Mouse (Mus musculus) mouse embryonic stem cell (cell line): ENCODE data around the gene Insm1.

Source experiments
- in situ Hi-C, 2 experiments: fragments of 300-500 bp; cut with MboI; formaldehyde crosslinking; loops; 1 replicate in 1 of 2; 3 replicates in 1 of 2; pipeline ENCODE4 v1.14.3; 2019 to 2020; ENCODE audit warnings: low sequenced_read_pairs in 2 of 2, low pct_unique_long_range_greater_than_20kb in 1 of 2, mixed read lengths in 1 of 2; ENCODE audit not compliant: unreplicated experiment in 1 of 2

Gene Insm1

DNA sequence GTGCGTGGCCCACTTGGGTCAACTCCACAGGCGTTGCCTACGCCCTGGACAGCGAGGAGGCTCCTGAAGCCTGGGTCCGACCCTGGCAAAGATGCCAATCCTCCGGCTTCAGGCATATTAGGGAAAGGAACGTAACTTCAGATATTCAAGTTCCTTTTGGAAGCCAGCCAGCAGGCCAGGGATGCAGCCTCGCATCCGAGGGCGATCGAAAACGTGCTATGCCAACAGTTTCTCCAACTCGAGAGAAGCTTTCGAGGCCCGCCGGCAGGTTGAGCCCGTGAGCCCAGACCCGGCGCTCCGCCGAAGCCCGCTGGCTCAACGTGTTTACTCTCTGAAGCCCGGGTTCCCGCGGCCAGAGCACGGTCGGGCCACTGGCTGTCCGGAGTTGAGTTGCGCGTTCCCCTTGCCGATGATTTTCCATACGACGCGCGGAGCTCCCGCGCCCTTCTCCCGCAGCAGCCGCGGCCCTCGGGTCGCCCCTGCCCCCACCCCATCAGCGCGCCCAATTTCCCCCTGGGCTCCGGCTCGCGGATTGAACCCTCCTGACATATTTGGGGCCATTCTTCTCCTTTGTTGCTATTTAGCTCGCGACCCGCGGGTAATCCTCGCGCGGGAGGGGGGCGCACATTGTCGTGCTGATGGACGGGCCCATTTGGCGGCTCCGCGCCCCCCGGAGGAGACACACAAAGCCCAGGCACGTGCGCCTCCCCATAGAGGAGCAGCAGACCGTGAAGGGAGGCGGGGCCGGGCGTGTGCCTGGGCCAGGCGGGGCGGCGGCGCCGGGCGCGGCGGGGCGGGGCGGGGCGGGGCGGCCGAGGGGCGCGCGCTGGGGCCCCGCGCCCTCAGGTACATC, at the start of gene Insm1:
Gene Insm1 (plus strand): TSS at position 846 of the 853 bp plus-strand sequence.
- in situ Hi-C loops, result loop anchor here in 1 of 2 experiments (25.0 kb wide), 2 partner anchors 259 to 966 kb away; partner anchors contain the start of gene Nkx2-2

DNA sequence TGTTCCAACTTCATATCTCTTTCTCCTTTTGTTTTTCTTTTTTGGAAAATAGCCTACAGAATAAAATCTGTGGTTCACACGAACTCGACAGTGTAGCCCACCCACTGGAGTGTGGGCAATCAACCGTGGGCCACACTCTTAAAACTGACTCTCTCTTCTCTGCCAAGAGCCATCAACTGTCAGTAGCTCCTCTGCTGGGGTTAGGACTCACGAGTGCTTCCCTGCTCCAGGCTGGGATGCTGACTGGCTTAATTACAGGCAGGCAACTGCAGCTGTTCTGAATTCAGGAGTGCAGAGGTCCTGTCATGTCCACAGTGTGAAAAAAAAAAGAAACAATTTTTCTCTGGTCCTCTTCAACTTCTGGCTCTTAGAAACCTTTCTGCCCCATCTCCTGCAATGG, 49.6 kb upstream of the Insm1 start:
- in situ Hi-C loops, result no loop called here

DNA sequence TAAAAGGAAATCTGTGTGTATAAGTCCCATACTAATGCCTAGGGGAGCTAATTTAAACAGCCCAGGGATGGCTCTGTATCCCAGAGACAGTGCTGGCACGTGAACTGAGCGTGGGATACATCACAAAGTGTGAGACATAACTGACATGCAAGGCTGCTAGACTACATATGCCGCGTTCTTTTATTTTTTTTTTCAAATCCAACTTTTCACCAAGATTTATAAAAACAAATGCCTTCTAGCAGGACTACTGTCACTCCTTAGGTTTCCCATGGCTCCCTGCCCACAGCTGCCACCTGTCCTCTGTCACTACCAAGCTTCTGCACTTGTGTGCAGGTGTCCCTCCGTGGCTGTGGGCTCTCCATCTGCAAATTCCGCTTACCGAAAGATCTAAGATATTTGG, 47.5 kb upstream of the Insm1 start:
- in situ Hi-C loops, result no loop called here

DNA sequence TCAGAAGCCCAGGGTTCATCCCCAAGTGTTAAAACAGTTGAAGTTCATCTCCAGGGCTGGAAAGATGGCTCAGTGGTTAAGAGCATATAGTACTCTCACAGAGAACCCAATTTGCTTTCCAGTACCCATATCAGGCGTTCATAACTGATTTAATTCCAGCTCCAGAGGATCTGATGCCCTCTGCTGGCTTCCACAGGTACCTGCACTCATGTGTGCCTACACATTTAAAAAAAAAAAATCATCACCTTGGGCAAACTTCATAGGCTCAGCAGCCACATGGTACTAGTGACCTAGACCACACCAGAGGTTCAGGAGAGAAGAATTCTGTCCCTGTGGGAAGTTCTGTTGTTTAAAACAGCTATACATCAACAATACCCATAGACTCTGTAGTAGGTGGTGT, 43.0 kb upstream of the Insm1 start:
- in situ Hi-C loops, result no loop called here

DNA sequence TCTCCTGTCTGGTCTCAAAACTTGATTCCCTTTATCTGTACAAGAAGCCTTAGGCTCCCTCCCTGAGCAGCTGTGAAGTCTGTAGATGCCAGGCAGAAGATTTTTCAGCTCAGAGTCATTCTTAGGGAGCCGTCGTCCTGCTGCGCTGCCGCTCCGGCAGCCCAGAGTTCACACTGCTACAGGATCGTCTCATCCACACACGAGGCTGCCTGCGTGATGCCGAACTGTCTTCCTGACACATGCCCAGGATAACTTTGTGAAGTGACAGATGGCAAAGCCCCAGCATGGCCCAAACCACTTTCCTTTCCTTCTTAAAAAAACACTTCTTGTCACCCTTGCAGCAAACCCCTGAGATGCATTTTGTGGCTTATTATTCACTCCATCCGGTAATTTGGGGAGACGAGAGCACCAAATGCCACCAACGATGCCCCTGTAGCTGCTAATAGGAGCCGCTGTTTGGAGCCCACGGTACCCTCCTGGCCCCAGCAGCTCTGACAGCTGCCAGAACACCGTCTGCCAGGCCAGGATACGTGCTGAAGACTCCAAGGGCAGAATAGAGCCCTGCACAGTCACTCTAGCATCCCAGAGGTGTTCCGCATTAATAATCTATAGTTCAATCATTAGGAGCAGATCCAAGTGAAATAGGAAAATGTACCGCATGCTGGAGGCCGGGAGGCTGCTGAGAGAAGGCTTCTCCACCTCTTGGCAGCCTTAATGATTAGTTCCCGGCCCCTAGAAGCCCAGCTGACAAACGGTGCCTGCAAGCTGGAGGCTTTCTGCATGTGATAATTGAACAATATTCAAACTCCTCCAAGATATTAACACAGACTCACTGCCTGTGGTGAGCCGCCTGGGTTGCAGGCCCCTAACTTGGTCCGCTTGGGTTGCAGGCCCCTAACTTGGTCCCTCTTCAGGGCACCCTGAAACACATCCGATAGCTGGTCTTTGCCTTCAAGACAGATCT, 37.6 kb upstream of the Insm1 start:
- in situ Hi-C loops, result no loop called here

DNA sequence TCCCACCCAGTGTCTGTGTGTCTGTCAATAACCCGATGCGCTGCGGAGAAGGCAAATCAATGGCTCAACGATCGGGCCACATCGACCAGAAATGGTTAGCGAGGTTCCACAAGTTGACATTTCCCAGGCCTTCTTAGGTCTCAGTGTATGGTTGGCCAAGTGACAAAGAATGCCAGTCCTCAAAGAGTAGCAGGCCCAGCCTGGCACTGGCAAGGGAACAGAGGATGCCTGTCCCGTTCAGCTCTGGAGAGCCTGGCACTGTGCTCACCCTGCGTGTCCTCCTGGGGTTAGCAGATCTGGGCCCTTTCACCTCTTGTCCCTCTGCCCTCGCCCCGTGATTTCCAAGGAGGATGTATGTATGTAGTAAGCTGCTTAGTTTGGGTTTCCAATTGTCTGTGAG, 25.6 kb upstream of the Insm1 start:
- in situ Hi-C loops, result loop anchor here in 1 of 2 experiments (10.0 kb wide), 1 partner anchor 231 kb away; no protein-coding TSS in a partner anchor

DNA sequence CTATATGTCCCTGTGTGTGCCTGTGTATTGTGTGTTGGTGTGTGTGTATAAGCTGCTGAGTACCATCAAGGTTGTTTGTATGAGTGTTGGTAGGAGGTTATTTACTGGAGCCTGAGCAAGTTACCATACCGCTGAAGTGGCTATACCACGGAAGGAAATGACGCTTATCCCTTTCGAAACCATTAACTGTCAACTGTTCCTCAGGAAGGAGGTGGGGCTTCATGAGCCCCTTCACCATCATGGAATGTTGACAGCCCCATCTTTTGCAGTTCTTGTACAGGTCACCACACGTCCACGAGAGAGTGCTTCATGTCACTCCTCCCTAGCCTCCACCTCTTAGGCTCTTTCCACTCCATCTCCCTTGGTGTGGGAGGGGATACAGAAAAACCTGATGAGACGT, 23.8 kb upstream of the Insm1 start:
- in situ Hi-C loops, result loop anchor here in 1 of 2 experiments (10.0 kb wide), 1 partner anchor 233 kb away; no protein-coding TSS in a partner anchor

DNA sequence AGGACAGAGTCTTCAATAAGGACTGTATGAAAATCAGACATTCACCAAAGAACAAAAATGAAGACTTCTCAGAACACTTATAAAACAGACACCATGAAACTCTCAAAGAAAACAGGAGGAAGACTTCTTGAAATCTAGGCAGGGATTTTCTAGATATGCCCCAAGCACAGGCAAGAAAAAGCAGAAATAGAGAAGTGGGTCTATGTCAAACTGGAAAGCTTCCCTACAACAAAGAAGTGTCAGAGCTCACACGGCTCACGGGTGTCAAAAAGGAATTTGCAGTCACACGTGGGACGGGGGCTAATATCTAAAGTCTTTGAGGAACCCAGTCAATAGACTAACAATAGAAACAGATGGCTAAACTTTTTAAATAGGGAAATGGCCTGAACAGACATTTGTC, 10.8 kb upstream of the Insm1 start:
- in situ Hi-C loops, result loop anchor here in 1 of 2 experiments (25.0 kb wide), 2 partner anchors 249 to 976 kb away; partner anchors contain the start of gene Nkx2-2

DNA sequence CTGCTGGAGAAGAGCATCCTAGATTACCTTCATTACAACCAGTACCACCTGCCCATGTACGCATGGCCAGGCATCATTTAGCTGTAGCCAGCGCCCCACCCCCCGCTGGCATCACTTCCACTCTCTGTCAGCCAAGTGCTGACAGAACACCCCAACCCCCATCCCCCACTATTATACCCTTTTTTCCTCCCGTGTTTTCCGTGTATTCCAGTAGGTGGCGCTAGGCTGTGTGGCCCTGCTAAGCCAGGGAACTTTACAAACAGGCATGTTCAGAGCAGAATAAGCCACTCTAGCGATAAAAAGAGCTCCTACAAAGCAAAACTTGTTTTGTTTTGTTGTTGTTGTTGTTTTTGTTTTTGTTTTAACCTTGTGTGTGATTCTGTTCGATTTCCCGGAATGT, 7.0 kb upstream of the Insm1 start:
- in situ Hi-C loops, result loop anchor here in 1 of 2 experiments (25.0 kb wide), 2 partner anchors 252 to 973 kb away; partner anchors contain the start of gene Nkx2-2

DNA sequence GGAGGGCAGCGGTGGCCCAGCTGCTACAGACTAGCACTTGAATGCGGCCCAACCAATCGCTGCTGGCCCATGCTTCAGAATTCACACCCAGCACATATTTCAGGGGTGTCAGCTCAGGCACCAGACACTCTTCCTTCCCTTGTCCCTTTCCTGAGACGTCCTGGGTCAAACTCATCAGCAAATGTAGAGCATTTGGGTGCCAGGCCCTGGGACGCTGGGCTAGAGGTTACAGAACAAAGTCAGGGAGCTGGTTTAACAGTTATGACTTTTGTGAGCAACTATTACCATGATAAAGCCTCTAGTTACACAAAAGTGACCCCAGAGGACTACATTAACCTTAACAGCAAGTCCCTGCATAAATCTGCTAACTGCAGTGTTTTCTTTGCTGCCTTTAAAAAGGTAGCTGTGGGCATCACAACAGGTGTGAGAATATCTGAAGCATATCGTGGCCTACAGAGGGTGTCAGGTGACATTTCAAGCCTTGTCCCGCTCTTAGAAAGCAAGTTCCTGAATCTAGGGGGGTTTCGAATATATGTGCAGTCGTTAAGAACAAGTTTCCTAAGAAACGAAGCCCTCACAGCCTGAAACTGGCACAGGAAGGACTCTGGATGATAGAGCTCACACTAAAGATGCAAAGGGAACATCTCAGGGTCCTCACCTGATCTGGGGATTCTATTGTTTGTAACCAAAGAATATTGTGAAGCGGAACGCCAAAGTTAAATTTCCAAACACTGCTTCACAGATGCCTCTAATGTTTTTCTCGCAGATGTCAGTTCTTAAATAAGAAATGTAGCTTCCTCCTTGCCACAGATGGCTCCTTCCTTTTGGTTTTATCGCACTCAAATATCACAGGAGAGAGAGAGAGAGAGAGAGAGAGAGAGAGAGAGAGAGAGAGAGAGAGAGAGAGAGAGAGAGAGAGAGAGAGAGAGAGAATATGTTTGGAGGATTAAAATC, 5.3 kb upstream of the Insm1 start:
- in situ Hi-C loops, result loop anchor here in 1 of 2 experiments (25.0 kb wide), 2 partner anchors 254 to 971 kb away; partner anchors contain the start of gene Nkx2-2

DNA sequence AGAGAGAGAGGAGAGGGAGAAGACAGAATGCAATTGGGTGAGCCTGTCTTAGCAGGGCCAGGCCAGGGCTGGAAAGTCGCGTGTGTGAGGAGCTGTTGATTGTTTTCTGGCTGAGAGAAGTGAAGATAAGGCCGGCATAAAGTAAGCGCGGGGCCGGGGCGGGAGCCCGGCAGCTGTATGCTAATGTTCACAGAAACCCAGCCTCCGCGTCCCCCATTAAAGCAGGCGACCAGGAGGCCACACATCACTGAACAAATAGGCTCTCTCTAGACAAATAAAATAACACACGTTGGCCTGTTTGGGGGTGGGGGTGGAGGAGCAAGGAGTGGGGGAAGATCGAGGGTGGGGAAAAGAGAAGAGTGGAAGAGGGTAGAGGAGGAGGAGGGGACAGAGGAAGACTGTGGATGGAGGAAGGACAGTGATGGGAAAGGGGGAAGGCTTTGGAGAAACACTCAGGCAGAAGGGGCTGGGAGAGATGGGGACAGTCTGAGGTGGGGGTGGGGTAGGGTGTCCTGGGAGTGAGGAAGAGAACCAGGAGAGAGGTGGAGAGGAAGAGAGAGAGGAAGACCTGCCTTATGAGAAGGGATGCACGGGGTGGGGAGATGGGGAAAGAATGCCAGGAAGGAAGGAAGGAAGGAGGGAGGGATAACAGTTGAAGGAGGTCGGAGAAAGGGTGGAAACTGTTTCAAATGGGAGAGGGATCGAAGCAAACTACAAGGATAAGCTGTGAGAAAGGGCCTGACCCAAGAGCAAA, 4.3 kb upstream of the Insm1 start:
- in situ Hi-C loops, result loop anchor here in 1 of 2 experiments (25.0 kb wide), 2 partner anchors 255 to 970 kb away; partner anchors contain the start of gene Nkx2-2

DNA sequence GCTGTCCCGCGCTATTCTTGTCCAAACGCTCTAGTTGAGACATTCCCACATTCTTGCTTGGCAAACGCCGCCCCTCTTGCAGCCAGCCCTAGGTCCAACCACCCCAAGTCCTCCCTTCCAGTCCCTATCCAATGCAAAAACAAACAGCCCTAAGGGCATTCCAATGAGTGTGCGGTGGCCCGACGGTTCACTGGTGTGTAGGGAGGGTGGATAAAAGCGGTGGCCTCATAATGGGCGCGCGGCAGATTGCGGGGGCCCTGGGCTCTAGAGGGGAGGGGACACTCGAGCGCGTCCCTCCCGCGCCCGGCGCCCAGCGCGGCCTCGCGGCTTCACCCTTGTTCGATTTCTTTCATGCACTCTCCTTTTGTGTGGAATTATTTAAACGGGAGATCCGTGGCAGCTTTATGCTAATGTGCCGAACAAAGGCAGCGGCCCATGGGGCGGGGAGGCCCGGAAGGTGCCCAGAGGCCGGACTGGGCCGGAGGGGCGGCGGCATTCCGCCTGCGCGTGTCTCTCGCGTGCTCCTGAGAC, 3.5 kb upstream of the Insm1 start:
- in situ Hi-C loops, result loop anchor here in 1 of 2 experiments (25.0 kb wide), 2 partner anchors 256 to 969 kb away; partner anchors contain the start of gene Nkx2-2

DNA sequence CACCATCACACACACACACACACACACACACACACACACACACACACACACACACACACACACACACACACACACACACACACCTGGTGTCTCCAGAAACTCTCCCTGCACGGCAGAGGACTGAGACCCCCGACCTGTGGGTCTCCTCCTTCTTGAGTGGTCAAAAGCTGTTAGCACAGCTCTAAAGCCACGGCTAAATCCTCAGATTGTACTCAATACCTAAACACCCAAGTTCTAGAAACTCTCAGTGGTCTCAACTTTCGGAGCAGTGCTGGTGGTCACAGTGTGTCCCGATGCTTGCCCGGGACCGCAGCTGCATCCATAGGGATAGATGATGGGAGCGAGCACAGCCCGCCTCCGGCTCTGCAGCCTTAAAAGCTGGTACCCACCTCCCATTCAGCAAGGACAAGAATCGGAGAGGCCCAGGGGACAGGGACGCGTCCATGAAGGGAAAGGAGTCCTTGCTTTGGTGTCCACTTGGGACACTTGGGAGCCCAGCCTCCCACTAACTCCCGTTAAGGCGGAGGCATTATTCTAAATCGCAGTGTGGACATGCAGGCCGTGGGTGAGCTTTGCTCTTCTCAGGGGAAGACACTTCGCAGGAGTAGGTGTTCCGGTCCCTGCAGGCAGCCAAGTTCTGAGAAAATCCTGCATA, 2.7 kb upstream of the Insm1 start:
- in situ Hi-C loops, result loop anchor here in 1 of 2 experiments (25.0 kb wide), 2 partner anchors 257 to 968 kb away; partner anchors contain the start of gene Nkx2-2

DNA sequence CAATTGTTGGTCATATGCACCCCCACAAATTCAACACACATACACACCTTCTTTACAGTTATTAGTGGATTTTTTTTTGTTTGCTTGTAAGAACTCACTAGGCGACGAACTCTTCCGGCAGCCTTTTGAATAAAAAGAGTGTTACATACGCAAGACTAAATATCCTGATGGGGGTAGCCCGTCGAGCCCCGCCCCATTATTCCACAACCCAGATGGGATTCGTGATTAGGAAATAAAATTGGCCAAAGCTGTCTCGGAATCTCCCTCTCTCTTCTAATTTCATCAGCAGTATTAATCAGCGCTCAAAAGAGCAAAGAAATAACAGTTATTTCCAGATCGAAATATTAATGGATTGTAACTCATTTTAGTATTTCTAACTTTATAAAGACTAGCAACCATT, 1.9 kb upstream of the Insm1 start:
- in situ Hi-C loops, result loop anchor here in 1 of 2 experiments (25.0 kb wide), 2 partner anchors 257 to 968 kb away; partner anchors contain the start of gene Nkx2-2

DNA sequence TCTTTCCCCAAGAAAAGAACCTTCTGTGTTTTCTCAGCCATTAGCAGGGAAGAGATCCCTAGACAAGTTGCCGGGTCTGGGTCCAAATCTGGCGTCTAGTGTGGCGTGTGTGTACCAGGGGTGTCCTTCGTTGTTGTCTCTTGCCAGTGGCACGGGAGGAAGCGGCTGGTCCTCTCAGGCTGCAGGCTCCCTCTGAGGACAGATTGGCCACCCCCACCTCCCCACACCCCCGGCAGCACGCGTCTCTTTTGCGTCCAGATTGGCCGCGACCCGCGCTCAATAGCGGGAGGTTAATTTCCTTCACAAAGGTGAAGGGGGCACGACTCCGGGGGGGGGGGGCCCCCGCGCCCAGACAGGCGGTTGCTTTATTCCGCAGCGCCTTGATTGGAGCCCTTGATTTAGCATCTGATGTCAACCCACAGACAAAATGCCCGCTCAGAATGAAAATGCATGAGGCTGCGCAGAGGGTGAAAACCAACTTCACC, 1.1 kb upstream of the Insm1 start:
- in situ Hi-C loops, result loop anchor here in 1 of 2 experiments (25.0 kb wide), 2 partner anchors 258 to 967 kb away; partner anchors contain the start of gene Nkx2-2

DNA sequence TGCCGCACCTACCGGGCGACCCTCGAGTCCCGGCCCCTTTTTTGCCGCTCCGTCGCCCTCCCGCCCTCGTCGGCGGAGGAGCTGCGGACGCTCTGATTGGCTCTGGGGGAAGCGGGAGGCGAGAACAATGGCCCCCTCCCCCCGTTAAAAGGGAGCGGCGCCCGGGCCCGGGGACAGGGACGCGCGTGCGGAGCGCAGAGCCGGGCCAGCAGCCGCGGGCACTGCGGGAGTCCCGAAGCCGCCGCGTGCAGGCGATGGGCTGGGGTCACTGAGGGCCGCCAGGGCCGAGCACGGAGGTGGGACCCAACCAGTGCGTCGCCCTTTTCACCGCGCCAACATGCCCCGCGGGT, 183 bp downstream of the Insm1 start:
- in situ Hi-C loops, result loop anchor here in 1 of 2 experiments (25.0 kb wide), 2 partner anchors 260 to 965 kb away; partner anchors contain the start of gene Nkx2-2
